Mouse (Mus musculus) olfactory bulb, adult 2 months (tissue): Measurements from ENCODE around the gene Ppp1r13b. TPM values are rescaled to one million over a fixed set of nuclear protein-coding genes. Genes with fewer than 3 reads are reported as not detected.

Experiments
- H3K27ac ChIP-seq: fragments of 200-500 bp; 2 replicates; pipeline ENCODE4 v1.5.1; 2012; ENCODE audit warnings: low read depth, low read length; ENCODE audit not compliant: insufficient read depth
- H3K4me1 ChIP-seq: fragments of 200-500 bp; 2 replicates; pipeline ENCODE4 v1.6.1; 2012; ENCODE audit warnings: low read length; ENCODE audit not compliant: control insufficient read depth, insufficient read depth
- H3K4me3 ChIP-seq: fragments of 200-500 bp; 2 replicates; pipeline ENCODE4 v1.5.1; 2012; ENCODE audit warnings: mild to moderate bottlenecking, low read depth, low read length, moderate library complexity; ENCODE audit not compliant: insufficient read depth
- CTCF ChIP-seq: fragments of 200-500 bp; IDR thresholded peaks from 2 replicates; pipeline ENCODE4 v1.5.1; 2012; ENCODE audit warnings: low read depth, mild to moderate bottlenecking, low read length, moderate library complexity; ENCODE audit not compliant: insufficient read depth
- POLR2A ChIP-seq: fragments of 200-500 bp; IDR thresholded peaks from 2 replicates; pipeline ENCODE4 v1.6.1; 2012; ENCODE audit warnings: mild to moderate bottlenecking, low read depth, low read length, moderate library complexity; ENCODE audit not compliant: insufficient read depth
- WGBS: fragments of 180-500 bp; shearing (Covaris S2); methylation state at CpG from one replicate; pipeline ENCODE4 v1.1.7; 2018; 5-methylcytosine and 5-hydroxymethylcytosine counted together
- polyA plus RNA-seq: library from polyadenylated mRNA; stranded (reverse); fragments of >200 nt; gene quantifications from 2 replicates; pipeline ENCODE4 v1.2.4, GENCODE M21; 2012; ENCODE audit warnings: low replicate concordance; ENCODE audit not compliant: missing spikeins, insufficient read depth, insufficient read length

Ppp1r13b gene
- polyA plus RNA-seq, 1 experiment: not detected

GRCm38 (mm10) chr12:111892981-111893380 lies 14.9 kb downstream of the Ppp1r13b start:
- TF ChIP-seq CTCF: no peak
- TF ChIP-seq POLR2A: no peak
- 96% methylated on average over 1 of the region's 1 CpGs for WGBS
- H3K4me1 ChIP-seq: peaks cover 29% of the 10 kb centered on the region
- H3K27ac ChIP-seq: no peak overlapping the region
- no peak overlapping the region for H3K4me3 ChIP-seq

DNA sequence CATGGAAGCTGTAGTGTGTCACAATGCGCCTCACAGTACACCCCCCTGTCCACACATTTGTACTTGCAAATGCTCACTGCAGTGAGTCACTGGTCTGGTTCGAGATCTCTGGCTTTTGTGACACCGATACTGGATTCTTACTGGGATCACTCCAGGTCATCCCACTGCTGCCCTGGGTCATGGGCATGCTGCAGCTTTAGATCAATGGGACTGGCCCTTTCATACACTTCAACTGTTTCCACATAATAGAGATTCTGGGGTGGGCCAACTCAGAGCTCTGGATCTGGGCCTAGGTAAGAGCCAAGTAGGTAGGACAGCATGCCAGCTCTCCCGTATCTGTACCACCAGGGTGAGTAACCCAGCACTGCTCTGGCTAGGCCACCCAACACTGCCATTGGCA lies 16.1 kb downstream of the Ppp1r13b start:
- no peak for TF ChIP-seq POLR2A
- no peak for TF ChIP-seq CTCF
- no peak overlapping the region for H3K27ac ChIP-seq
- no peak overlapping the region for H3K4me3 ChIP-seq
- H3K4me1 ChIP-seq: peaks cover 27% of the 10 kb centered on the region
- 53% methylated on average over 4 of the region's 4 CpGs for WGBS

DNA sequence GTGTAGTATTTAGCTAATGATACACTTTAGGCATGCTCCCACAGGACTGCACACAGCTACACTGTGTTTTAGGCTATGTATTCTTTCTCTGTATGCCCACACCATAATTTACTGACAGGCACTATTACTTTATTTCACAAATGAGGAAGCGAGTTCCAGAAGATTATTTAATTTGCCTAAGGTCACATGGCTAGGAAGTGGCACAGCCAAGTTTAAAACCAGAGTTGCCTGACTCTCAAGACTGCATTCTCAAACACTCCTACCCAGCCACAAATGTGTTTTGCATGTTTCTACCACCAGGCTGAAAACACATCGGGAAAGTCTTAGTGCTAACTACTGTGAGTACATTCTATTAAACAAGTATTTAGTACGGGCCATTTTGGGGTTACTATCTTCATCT lies 18.7 kb downstream of the Ppp1r13b start:
- WGBS: 50% methylated on average over 3 of the region's 3 CpGs
- TF ChIP-seq CTCF (no peak), POLR2A (no peak)

DNA sequence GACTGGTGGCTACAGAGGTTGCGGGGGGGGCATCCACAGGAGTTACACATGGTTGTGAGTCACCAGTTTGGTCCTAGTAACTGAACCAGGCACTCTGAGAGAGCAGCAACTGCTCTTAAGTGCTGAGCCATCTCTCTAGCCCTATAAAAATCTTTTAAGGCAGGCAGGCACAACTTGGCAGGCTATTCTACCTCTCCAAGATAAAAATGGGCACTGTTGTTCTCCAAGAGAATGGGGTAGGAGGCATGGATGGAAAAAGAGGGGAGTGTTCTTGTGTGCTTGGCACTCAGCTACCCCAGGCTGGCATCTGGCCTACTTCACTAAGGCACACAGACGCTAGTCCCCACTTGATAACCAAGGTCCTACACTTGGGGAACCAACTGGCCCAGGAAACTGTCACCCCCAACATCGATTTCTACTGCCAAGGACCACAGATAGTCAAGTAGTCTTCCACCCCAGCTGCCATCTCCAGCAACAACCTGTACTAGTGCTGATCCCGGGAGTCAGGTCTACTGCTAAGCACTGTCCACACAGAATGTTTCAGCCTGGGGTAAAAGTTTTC lies 19.5 kb downstream of the Ppp1r13b start:
- Histone ChIP-seq H3K4me1 (peaks cover 25% of the 10 kb centered on the region), H3K27ac (peak overlapping the region; percentile 25; the same call in 1 of the 2 replicates), H3K4me3 (no peak overlapping the region)
- WGBS: 60% methylated on average over 4 of the region's 4 CpGs
- no peak for TF ChIP-seq CTCF
- no peak for TF ChIP-seq POLR2A

More for the DNA sequence above, 18.7 kb downstream of the Ppp1r13b start:
- H3K4me3 ChIP-seq: no peak overlapping the region
- no peak overlapping the region for H3K27ac ChIP-seq
- H3K4me1 ChIP-seq: peaks cover 27% of the 10 kb centered on the region

DNA sequence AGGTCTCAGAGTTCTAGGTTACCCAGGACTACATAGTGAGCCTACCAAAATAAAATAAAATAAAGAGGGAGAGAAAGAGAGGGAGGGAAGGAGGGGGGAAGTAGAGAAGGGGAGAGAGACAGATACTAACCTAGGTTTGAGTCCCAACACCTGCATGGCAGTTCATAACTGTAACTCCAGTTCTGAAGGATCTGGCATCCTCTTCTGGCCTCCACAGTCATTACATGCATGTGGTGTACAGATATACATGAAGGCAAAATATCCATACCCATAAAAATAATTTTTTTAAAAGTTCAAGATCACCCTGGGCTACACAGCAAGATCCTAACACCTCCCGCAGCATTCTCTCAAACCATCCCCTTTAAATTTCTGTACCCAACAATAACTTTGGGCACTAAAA lies 20.9 kb downstream of the Ppp1r13b start:
- Histone ChIP-seq H3K4me3 (no peak overlapping the region), H3K27ac (no peak overlapping the region), H3K4me1 (peaks cover 14% of the 10 kb centered on the region)
- WGBS: 97% methylated on average over 1 of the region's 1 CpGs
- no peak for TF ChIP-seq POLR2A

GRCm38 (mm10) chr12:111882852-111883251 lies 25.1 kb downstream of the Ppp1r13b start:
- WGBS: 75% methylated on average over 4 of the region's 4 CpGs
- H3K4me1 ChIP-seq: peaks cover 7% of the 10 kb centered on the region

GRCm38 (mm10) chr12:111882022-111882421 lies 25.9 kb downstream of the Ppp1r13b start:
- H3K4me3 ChIP-seq: no peak overlapping the region
- TF ChIP-seq CTCF (no peak), POLR2A (no peak)
- 68% methylated on average over 3 of the region's 3 CpGs for WGBS
- H3K27ac ChIP-seq: no peak overlapping the region
- peaks cover 7% of the 10 kb centered on the region for H3K4me1 ChIP-seq

More at GRCm38 (mm10) chr12:111882852-111883251, 25.1 kb downstream of the Ppp1r13b start:
- TF ChIP-seq CTCF (no peak), POLR2A (no peak)
- no peak overlapping the region for H3K4me3 ChIP-seq
- H3K27ac ChIP-seq: no peak overlapping the region

DNA sequence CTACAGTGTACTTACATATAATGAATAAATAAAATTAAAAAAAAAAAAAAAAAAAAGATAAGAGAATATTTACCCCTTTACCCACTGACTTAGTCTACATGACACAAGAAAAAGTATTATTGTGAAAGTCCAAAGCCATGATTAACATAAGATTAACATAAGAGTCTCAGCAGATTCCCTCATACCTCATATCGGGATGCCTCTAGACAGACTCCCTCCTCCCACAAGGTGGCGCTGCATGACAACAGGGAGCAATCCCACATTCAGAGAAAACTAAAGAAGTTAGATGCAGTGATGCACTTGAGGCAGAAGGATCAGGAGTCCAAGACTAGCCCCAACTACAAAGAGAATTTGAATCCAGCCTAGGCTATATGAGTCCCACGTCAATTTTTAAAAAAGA lies 29.7 kb downstream of the Ppp1r13b start:
- Histone ChIP-seq H3K4me1 (peaks cover 6% of the 10 kb centered on the region), H3K4me3 (no peak overlapping the region), H3K27ac (no peak overlapping the region)
- TF ChIP-seq POLR2A (no peak), CTCF (no peak)
- 7% methylated on average over 3 of the region's 3 CpGs for WGBS

- Histone ChIP-seq H3K27ac (no peak overlapping the region), H3K4me3 (no peak overlapping the region)
- 86% methylated on average over 3 of the region's 3 CpGs for WGBS
These were observed 32.4 kb downstream of the Ppp1r13b start for GRCm38 (mm10) chr12:111875499-111875898.

DNA sequence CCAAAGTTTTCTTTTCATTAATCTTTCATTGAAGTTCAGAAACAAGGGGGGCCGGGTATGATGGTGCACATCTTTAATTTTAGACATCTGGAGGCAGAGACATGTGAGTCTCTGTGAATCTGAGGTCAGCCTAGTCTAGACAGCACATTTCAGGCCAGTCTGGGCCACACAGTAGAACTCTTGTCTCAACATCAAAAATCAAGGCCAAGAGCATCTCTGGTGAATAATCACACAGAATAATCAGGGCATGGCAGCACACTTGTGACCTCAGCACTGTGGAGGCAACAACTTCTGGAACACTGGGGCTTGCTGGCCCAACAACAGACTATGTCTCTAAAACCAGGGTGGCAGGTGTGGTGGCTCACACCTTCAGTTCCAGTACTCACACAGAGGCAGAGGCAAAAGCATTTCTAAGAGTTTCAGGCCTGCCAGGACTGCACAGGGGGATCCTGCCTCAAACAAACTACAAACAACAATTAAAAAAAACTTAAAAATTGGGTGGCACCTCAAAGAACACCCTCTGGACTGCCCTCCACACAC lies 33.2 kb downstream of the Ppp1r13b start:
- TF ChIP-seq POLR2A (no peak), CTCF (no peak)
- Histone ChIP-seq H3K4me3 (no peak overlapping the region), H3K27ac (no peak overlapping the region), H3K4me1 (peaks cover 6% of the 10 kb centered on the region)
- 60% methylated on average over 1 of the region's 1 CpGs for WGBS

More at GRCm38 (mm10) chr12:111875499-111875898, 32.4 kb downstream of the Ppp1r13b start:
- TF ChIP-seq CTCF: no peak
- no peak for TF ChIP-seq POLR2A
- peaks cover 6% of the 10 kb centered on the region for H3K4me1 ChIP-seq
